Mouse (Mus musculus) brain, embryonic 18.5 days (tissue): ENCODE data around the gene Abr.

Source experiments
- DNase-seq: peaks from one replicate; pipeline ENCODE4 v3.0.0-alpha.2; 2012; ENCODE audit warnings: low read depth, low spot score

Abr gene

GRCm38 (mm10) chr11:76569436-76569835 is 52.7 kb downstream of the Abr start:
- DNase-seq, result no peak

- DNase-seq, result no peak
Observed at GRCm38 (mm10) chr11:76566081-76566480, 56.0 kb downstream of the Abr start.

- DNase-seq, result no peak
Observed at GRCm38 (mm10) chr11:76562584-76562983, 59.5 kb downstream of the Abr start.

- DNase-seq, result no peak
Observed at GRCm38 (mm10) chr11:76562165-76562564, 59.9 kb downstream of the Abr start.

- no peak for DNase-seq
Observed at GRCm38 (mm10) chr11:76557837-76558236, 64.3 kb downstream of the Abr start.

GRCm38 (mm10) chr11:76548153-76548721 is 73.9 kb downstream of the Abr start:
- DNase-seq, result no peak

GRCm38 (mm10) chr11:76547420-76547819 is 74.7 kb downstream of the Abr start:
- no peak for DNase-seq

- DNase-seq, result no peak
Observed at GRCm38 (mm10) chr11:76546431-76546830, 75.7 kb downstream of the Abr start.

GRCm38 (mm10) chr11:76543300-76543699 is 78.8 kb downstream of the Abr start:
- no peak for DNase-seq

- DNase-seq, result no peak
Observed at GRCm38 (mm10) chr11:76540973-76541372, 81.1 kb downstream of the Abr start.

- DNase-seq, result no peak
Observed at GRCm38 (mm10) chr11:76537401-76537800, 84.7 kb downstream of the Abr start.

- DNase-seq, result no peak
Observed at GRCm38 (mm10) chr11:76536576-76537354, 85.3 kb downstream of the Abr start.

- DNase-seq, result no peak
Observed at GRCm38 (mm10) chr11:76532001-76532400, 90.1 kb downstream of the Abr start.

- no peak for DNase-seq
Observed at GRCm38 (mm10) chr11:76530966-76531678, 91.0 kb downstream of the Abr start.

GRCm38 (mm10) chr11:76530168-76530935 is 91.8 kb downstream of the Abr start:
- no peak for DNase-seq

GRCm38 (mm10) chr11:76529352-76530141 is 92.6 kb downstream of the Abr start:
- DNase-seq, result no peak

- DNase-seq, result no peak
Observed at GRCm38 (mm10) chr11:76525646-76526351, 96.3 kb downstream of the Abr start.

GRCm38 (mm10) chr11:76524947-76525346 is 97.2 kb downstream of the Abr start:
- no peak for DNase-seq

GRCm38 (mm10) chr11:76523356-76523755 is 98.8 kb downstream of the Abr start:
- no peak for DNase-seq

- DNase-seq, result no peak
Observed at GRCm38 (mm10) chr11:76520889-76521288, 101.2 kb downstream of the Abr start.
